Mouse (Mus musculus) brown adipose tissue, adult 24 weeks (tissue): ENCODE measurements around the gene Cryba1. TPM values are rescaled to one million over a fixed set of nuclear protein-coding genes. Genes with fewer than 3 reads are reported as not detected.
"Not testable (repeated sequence)": the region's sequence is repeated elsewhere in the genome, so short reads cannot be mapped to it uniquely, and the experiment has no call there.

Experiments used
- H3K27ac ChIP-seq: fragments of 200-500 bp; replicated peaks from 2 replicates; pipeline ENCODE4 v1.5.1; 2012; ENCODE audit warnings: low read depth, mild to moderate bottlenecking, low read length
- H3K4me1 ChIP-seq: fragments of 200-500 bp; 2 replicates; pipeline ENCODE4 v1.6.1; 2012; ENCODE audit warnings: low read length, mixed read lengths; ENCODE audit not compliant: control insufficient read depth, insufficient read depth, insufficient read length
- H3K4me3 ChIP-seq: fragments of 200-500 bp; 2 replicates; pipeline ENCODE4 v1.5.1; 2012; ENCODE audit warnings: low read depth, mild to moderate bottlenecking, low read length, moderate library complexity; ENCODE audit not compliant: insufficient read depth
- polyA plus RNA-seq: library from polyadenylated mRNA; stranded (reverse); fragments of >200 nt; gene quantifications from 2 replicates; pipeline ENCODE4 v1.2.4, GENCODE M21; 2012; ENCODE audit not compliant: missing spikeins, insufficient read depth, insufficient read length

Gene Cryba1
- not detected in 2 replicates for polyA plus RNA-seq

DNA sequence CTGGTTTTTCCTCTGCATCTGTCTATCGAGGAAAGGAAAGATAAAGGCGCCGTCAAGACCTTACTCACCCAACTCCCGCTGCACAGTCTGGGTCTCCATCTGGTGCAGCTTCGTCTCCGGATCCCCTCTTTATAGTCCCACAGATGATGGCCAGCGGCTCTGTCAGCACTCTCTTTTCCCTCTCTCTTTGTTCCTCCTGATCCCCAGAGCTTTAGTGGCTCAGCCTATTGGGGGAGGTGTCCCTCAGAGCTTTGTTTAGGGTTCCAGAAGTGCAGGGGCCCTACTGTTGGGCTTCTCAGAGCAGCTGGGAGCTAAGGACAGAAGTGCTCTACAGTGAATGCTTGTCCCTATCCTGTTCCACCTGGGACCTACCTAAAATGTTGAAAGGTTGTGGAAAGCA is at the start of gene Cryba1:
Gene Cryba1, minus strand, starts transcription at position 101 of the 400 bp plus-strand sequence.
- Histone ChIP-seq H3K4me1 (no peaks in the 10 kb centered on the region), H3K27ac (no peak within 1 kb of the TSS), H3K4me3 (no peak within 1 kb of the TSS)

GRCm38 (mm10) chr11:77771879-77772713 is 47.0 kb upstream of the Cryba1 start:
- no peak overlapping the region for H3K4me3 ChIP-seq
- H3K27ac ChIP-seq, result peak overlapping the region; percentile 47

DNA sequence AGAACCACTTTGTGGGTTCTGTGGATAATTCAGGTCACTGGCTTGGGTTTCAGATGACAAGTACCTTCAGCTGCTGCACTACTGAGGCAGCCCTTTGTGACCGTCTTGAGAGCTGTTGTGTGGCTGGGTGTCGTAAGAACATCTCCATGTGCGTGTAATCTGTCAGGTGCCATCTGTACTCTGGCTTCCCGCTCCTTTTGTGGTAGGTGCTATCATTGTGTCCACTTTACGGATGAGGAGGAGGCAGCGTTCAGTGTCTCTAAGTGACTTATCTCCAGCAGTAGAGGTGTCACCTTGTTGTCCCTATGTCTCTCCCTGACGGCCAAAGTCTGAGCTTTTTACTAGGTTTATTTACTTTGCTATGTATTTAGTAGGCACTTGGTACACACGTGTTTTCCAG is 45.3 kb upstream of the Cryba1 start:
- H3K4me3 ChIP-seq, result no peak overlapping the region
- H3K4me1 ChIP-seq, result peaks cover 30% of the 10 kb centered on the region
- 0 out of 2 replicates have a peak overlapping the region, but pooled peaks have one; percentile 34 for H3K27ac ChIP-seq

More at GRCm38 (mm10) chr11:77771879-77772713, 47.0 kb upstream of the Cryba1 start:
- H3K4me1 ChIP-seq, result peaks cover 39% of the 10 kb centered on the region

GRCm38 (mm10) chr11:77769496-77769895 is 44.4 kb upstream of the Cryba1 start:
- Histone ChIP-seq H3K4me1 (peaks cover 30% of the 10 kb centered on the region), H3K4me3 (no peak overlapping the region), H3K27ac (peak overlapping the region; percentile 23; the same call in 1 of the 2 replicates)

DNA sequence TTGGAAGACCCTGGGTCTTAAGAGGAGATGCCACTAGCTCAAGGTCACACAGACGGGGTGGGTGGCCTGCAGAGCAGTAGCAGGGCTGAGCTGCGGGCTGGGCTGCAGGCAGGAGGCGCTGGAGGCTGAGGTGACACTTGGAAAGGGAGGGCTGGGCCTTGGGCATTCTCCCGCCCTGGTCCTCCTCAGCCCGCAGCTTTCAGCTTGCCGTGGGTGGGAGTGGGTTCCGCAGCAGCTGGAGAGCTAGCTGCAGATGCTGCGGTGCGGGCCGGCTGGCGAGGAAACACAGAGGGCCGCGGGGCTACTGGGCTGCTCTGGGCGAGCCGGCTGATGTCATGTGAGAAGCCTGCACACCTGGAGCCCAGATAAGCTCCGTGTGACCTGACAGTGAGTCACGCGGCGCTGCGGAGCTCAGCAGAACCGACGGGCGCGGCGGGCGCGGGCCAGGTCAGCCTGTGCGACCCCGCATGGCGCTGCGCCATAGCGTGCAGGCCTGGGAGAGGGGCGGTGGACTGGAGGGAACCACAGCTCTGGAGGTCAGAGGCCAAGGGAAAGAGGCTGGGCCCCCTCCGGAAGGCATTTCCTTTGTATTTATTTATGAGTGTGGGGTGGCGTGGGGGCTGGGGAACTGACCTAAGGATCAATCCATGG is 41.4 kb upstream of the Cryba1 start:
- Histone ChIP-seq H3K27ac (peak overlapping the region; percentile 83), H3K4me3 (peak overlapping the region; percentile 61), H3K4me1 (peaks cover 20% of the 10 kb centered on the region)

DNA sequence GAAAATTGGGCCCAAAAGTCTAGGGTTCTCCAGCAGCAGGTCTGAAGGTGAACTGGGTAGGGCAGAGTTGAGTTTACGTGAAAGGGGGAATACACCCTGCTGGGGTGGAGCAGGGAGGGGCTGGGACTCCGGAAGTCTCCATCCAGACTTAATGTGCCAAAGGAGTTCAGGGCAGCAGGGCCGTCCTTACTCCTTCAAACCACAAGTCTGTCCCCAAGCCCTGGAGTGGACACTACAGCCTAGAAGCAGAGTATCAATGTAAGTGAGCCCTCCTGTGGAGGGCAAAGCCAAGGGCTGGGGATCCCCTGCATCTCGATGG is 40.3 kb upstream of the Cryba1 start:
- peak overlapping the region; percentile 28; the same call in 1 of the 2 replicates for H3K4me3 ChIP-seq
- H3K27ac ChIP-seq, result peak overlapping the region; percentile 83
- H3K4me1 ChIP-seq, result peaks cover 15% of the 10 kb centered on the region

GRCm38 (mm10) chr11:77764694-77765458 is 39.8 kb upstream of the Cryba1 start:
- Histone ChIP-seq H3K4me3 (peak overlapping the region; percentile 88), H3K4me1 (peaks cover 11% of the 10 kb centered on the region), H3K27ac (peak overlapping the region; percentile 83)

- Histone ChIP-seq H3K27ac (peak overlapping the region; percentile 77), H3K4me1 (peaks cover 7% of the 10 kb centered on the region), H3K4me3 (peak overlapping the region; percentile 88)
These were observed 38.7 kb upstream of the Cryba1 start for GRCm38 (mm10) chr11:77763673-77764340.

DNA sequence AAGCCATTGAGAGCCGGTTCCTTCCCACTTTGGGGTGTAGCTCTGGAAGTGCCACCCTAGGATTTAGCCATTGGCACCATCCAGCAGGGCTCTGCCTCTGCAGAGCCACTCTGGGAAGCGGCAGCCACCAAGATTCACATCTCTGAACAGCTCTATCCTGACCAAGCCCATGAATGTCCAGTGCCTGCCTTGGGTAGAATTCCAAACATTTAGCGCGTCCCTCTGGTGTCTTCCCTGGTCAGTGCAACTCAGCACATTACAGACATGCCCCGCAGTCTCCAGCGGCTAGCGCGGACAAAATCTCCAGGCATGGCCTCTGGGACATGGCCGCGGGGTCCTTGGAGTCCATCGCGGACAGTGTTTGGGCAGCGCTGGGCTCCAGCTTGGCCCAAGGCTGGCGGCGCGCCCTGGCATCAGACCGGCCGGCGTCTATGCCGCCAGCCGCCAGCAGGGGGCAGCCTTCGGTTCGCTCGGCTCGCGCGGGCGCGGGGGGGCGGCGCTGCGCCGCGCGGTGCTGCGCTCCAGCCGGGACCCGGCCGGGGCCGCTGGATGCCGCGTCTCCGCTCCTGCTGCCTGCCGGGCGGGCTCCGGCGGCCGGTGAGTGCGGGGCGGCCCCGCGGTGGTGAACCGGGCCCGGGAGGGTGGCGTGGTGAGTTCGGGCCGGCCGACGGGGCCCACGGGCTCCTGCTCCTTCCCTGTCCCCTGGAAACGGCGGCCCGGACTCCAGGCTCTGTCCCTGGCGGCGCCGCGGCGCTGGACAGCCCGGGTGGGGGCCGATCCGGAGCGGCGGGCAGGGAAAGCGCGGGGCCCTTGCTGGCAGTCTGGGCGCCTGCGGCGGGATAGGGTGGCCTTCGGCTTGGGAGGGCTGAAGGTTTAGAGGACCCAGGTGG is 37.9 kb upstream of the Cryba1 start, which contains the start of gene Myo18a:
Gene Myo18a, plus strand, starts transcription at position 464 of the 890 bp plus-strand sequence.
- Histone ChIP-seq H3K4me1 (peaks cover 7% of the 10 kb centered on the region), H3K4me3 (peak within 1 kb of the TSS; percentile 88), H3K27ac (peak within 1 kb of the TSS; percentile 77)

DNA sequence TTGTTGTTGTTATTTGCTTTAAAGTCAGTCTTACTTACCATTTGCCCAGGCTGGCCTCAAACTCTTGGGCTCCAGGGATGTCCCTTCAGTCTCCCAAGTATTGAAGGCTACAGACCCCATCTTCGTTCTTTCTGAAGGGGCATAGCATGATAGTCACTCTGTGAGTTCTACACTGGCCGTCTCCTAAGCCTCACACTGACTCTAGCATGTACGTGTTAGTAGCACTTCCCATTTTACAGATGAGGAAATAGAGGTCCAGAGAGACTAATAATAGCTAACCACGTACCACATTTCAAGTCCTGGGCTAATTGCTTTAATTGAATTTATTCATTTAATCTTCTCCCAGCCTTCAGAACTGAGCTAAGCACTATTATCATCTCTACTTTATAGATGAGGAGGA is 34.9 kb upstream of the Cryba1 start:
- Histone ChIP-seq H3K4me3 (no peak overlapping the region), H3K4me1 (peaks cover 5% of the 10 kb centered on the region), H3K27ac (no peak overlapping the region)

- Histone ChIP-seq H3K4me3 (no peak overlapping the region), H3K27ac (no peak overlapping the region), H3K4me1 (no peaks in the 10 kb centered on the region)
These were observed 28.4 kb upstream of the Cryba1 start for GRCm38 (mm10) chr11:77753469-77753868.

DNA sequence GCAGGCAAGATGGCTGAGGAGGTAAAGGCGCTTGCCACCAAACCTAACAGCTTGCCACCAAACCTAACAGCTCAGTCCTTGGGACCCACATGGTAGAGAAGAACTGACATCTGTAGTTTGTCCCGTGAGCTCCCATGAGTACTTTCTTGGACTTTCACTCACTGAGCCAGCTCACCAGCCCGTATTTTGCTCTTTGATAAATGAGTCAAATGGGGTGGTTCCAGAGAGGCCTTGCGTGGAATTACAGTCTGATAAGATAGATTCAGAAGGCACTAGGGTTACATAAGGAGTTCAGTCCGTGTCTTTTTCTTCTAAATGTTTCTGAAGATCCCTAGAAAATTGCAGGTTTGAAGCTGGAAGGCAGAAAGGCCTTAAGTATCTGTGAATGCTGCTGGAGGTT is 27.4 kb upstream of the Cryba1 start:
- no peak overlapping the region for H3K4me3 ChIP-seq
- H3K4me1 ChIP-seq, result no peaks in the 10 kb centered on the region
- H3K27ac ChIP-seq, result no peak overlapping the region

DNA sequence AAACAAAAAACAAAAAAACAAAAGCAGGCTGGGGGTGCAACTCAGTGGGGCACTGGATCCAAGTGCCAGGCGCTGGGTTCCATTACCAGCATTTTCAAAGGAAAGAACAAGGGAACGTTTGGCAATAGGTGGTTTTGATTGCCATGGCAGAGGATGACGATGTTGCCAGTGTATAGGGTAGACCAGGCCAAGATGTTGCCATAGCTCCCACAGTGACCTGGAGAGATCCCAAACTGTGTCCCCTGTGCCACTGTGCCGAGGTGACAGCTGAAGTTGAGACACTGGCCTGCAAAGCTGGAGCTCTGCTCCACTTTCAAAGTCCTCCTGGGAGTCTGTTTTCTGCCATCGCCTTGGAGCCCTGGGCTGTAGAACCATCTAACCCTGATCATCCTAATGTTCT is 23.9 kb upstream of the Cryba1 start:
- no peaks in the 10 kb centered on the region for H3K4me1 ChIP-seq
- no peak overlapping the region for H3K4me3 ChIP-seq
- no peak overlapping the region for H3K27ac ChIP-seq

DNA sequence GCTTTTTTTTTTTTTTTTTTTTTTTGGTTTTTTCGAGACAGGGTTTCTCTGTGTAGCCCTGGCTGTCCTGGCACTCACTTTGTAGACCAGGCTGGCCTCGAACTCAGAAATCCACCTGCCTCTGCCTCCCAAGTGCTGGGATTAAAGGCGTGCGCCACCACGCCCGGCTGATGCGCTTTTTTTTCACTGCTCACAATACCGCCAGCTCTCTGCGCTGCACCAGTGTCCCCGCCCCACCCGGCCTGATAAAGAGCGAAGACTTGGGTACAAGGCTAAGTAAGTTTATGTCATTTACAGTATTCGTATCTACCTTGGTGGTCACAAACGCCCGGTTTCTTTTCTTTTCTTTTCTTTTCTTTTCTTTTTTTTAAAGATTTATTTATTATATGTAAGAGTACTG is 22.0 kb upstream of the Cryba1 start:
- H3K4me3 ChIP-seq, H3K4me1 ChIP-seq, H3K27ac ChIP-seq: not testable (repeated sequence)
